Mouse (Mus musculus): ENCODE data around the gene Hoxd8. TPM values are rescaled to one million over a fixed set of nuclear protein-coding genes. Genes with fewer than 3 reads are reported as not detected.
A peak's percentile ranks its signal among the peaks of the same experiment; 100 is the strongest.

Hoxd8 gene
- total RNA-seq, 1 experiment from 2014 or later: not detected

- no peak for ATAC-seq (replicated peaks; ENCODE audit: low read depth, poor library complexity, severe bottlenecking)
These were observed 35.2 kb upstream of the Hoxd8 start for GRCm38 (mm10) chr2:74669230-74669578.

- ATAC-seq (replicated peaks; ENCODE audit: low read depth, poor library complexity, severe bottlenecking): no peak
These were observed 34.7 kb upstream of the Hoxd8 start for GRCm38 (mm10) chr2:74669650-74670235.

- no peak for ATAC-seq (replicated peaks; ENCODE audit: low read depth, poor library complexity, severe bottlenecking)
These were observed 33.7 kb upstream of the Hoxd8 start for GRCm38 (mm10) chr2:74670632-74671188.

DNA sequence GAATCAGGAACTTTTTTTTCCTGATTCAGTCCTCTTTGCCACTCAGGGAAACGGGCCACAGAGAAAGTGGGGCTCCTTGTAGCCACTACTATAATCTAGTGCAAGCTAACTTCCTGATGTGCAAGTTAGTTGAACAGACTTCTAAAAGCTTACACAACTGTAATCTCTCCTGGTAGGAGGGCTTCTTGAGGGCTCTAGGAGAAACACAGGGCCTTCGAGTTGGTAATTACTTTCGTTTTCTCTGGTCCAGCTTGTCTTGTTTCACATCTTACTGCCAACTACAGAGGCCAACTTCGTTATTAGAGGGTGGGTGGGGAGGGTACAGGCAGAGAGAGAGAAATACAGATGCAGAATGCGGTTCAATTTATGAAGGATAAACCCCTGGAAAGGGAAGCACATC lies 32.6 kb upstream of the Hoxd8 start:
- ATAC-seq (replicated peaks; ENCODE audit: low read depth, poor library complexity, severe bottlenecking): no peak

GRCm38 (mm10) chr2:74672481-74673362 lies 31.7 kb upstream of the Hoxd8 start:
- peak; percentile 84 for ATAC-seq (replicated peaks; ENCODE audit: low read depth, poor library complexity, severe bottlenecking)

DNA sequence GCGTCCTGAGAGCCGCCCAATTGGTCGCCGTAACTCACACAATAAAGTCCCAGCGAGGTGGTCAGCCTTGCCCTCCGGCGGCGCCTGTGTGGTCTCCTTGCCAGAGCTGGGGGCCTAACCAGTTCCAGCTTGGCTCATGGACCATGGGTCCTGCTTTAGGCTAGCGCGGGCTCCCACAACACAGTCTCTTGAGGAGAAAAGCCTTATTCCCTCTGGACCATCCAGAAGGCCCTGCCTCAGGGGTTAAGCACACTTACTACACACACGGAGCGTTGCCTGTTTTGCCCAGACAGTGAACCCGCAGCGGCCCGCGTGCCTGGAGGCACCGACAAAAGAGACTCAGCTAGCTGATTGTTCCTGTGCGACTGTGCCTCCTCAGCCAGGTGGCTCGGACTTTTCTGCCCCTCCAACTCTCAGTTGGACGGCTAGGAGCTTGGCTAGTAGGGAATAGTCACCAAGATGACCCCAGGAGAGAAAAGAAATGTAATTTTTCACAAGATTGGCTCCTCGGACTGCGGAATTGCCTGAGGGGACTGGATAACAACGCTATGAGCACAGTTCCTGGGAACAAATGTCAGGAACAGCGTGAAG lies 30.5 kb upstream of the Hoxd8 start:
- ATAC-seq (replicated peaks; ENCODE audit: low read depth, poor library complexity, severe bottlenecking): no peak

- no peak for ATAC-seq (replicated peaks; ENCODE audit: low read depth, poor library complexity, severe bottlenecking)
These were observed 29.3 kb upstream of the Hoxd8 start, which contains the start of gene Hoxd12 for GRCm38 (mm10) chr2:74674881-74675665. Hoxd12 (plus strand) TSS chr2:74675013.

GRCm38 (mm10) chr2:74675666-74676282 lies 28.6 kb upstream of the Hoxd8 start:
- no peak for ATAC-seq (replicated peaks; ENCODE audit: low read depth, poor library complexity, severe bottlenecking)

GRCm38 (mm10) chr2:74676376-74677052 lies 27.9 kb upstream of the Hoxd8 start:
- no peak for ATAC-seq (replicated peaks; ENCODE audit: low read depth, poor library complexity, severe bottlenecking)

- no peak for ATAC-seq (replicated peaks; ENCODE audit: low read depth, poor library complexity, severe bottlenecking)
These were observed 27.3 kb upstream of the Hoxd8 start for GRCm38 (mm10) chr2:74677106-74677505.

DNA sequence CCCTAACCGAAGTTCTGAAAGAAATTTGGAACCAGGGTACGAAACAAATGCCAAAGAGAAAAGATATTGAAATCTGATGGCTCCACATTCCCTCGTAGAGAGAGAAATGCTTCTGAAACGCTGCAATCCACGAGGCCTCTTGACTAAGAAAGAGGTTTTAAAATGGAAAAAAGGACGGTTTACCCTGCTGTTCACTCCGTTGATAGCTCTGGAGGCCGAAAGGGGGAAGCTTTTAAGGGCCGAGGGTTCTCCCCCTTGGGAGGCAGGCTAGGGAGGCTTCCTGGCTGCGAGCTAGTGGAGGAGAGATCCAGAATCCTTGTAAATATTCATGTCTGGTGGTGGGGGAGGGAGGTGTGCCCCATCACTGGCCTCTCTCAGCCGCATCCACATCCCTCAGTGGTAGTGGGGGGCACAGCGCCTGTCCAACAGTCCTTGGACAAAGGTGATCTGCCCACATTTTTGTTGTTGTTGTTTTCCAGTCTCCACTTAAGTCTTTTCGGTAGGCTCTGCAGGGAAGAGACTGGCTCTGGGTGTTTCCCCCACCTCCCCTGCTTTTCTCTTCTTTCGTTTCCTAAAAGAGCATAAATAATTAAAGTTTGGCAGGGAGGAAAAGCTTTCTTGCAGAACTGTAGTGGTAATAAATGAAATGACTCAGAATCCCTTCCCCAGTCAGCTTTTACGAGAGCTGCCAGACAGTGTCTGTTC lies 25.4 kb upstream of the Hoxd8 start, which contains the start of gene Hoxd11:
Hoxd11 (plus strand) TSS at position 667 of the 705 bp plus-strand sequence.
- ATAC-seq (replicated peaks; ENCODE audit: low read depth, poor library complexity, severe bottlenecking): no peak

- peak; percentile 40; the same call in 1 of the 2 replicates for ATAC-seq (replicated peaks; ENCODE audit: low read depth, poor library complexity, severe bottlenecking)
These were observed 24.8 kb upstream of the Hoxd8 start for GRCm38 (mm10) chr2:74679596-74679971.

- peak; percentile 52; the same call in 1 of the 2 replicates for ATAC-seq (replicated peaks; ENCODE audit: low read depth, poor library complexity, severe bottlenecking)
These were observed 24.4 kb upstream of the Hoxd8 start for GRCm38 (mm10) chr2:74679980-74680379.

DNA sequence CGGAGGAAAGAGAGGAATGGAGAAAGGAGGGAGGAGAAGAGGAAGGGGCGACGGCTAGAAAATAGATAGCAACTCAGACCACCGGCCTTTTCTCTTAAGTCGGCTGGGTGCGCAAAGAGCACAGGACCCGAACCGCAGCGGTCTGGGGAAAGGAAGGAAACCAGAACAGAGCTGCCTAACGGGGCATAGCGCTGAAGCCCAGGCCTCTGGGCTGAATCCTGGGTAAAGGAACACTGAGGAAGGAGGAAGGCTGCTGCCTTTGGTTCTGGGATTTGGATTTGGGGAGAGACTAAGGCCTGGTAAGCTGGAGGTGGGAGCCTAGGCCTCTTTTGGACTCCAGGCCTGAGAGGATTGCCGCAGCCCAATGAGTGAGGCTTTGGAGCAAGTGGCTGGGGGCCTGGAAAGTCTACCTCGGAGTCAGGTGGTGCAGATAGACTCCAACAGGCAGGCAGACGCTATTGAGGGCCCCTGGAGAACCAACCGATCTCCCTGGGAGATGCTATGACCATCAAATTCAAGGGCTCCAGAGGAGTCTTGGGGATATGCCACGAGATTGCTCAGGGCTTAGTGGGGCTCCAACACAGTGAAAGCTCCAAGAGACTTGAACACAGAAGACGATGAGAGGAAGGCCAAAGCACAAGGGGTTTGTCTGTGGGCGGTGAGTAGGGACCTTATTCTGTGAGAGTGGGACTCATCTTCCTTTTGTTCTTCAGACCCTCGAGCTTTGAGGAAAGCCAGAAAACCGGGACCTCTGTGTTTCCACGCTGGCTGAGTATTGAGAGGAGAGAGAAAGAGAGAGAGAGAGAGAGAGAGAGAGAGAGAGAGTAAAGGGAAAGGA lies 23.6 kb upstream of the Hoxd8 start:
- ATAC-seq (replicated peaks; ENCODE audit: low read depth, poor library complexity, severe bottlenecking): no peak

- no peak for ATAC-seq (replicated peaks; ENCODE audit: low read depth, poor library complexity, severe bottlenecking)
These were observed 22.6 kb upstream of the Hoxd8 start for GRCm38 (mm10) chr2:74681594-74682531.

GRCm38 (mm10) chr2:74682796-74683195 lies 21.6 kb upstream of the Hoxd8 start:
- ATAC-seq (replicated peaks; ENCODE audit: low read depth, poor library complexity, severe bottlenecking): no peak
